Mouse (Mus musculus) forebrain, postnatal 0 days (tissue): ENCODE measurements at regions not wholly inside any gene's neighbourhood (a gene's known extent, or its start where the extent isn't known, plus 50 kb on each side); places are given as distances from the start of the nearest gene placed in this dataset.
"Not testable (repeated sequence)": the region's sequence is repeated elsewhere in the genome, so short reads cannot be mapped to it uniquely, and the experiment has no call there.

Experiments used
- ATAC-seq: fragments of 200-750 bp; cut with Nextera tagmentation; 2 replicates; pipeline ENCODE4 v1.8.0; 2017; ENCODE audit warnings: mild to moderate bottlenecking, moderate library complexity
- DNase-seq: peaks from one replicate; pipeline ENCODE4 v3.0.0-alpha.2; 2015
- H3K27ac ChIP-seq: fragments of 300-500 bp; sonication (generic); 2 replicates; pipeline ENCODE4 v1.5.1; 2014; ENCODE audit warnings: low read depth, mild to moderate bottlenecking, antibody characterized with exemption, low read length, moderate library complexity, mixed read lengths
- H3K27me3 ChIP-seq: fragments of 300-500 bp; sonication (generic); 2 replicates; pipeline ENCODE4 v1.6.1; 2014; ENCODE audit warnings: mild to moderate bottlenecking, low read length, mixed read lengths; ENCODE audit not compliant: insufficient read depth
- H3K36me3 ChIP-seq: fragments of 300-500 bp; sonication (generic); 2 replicates; pipeline ENCODE4 v1.6.1; 2014; ENCODE audit warnings: mild to moderate bottlenecking, moderate library complexity; ENCODE audit not compliant: insufficient read depth
- H3K4me1 ChIP-seq: fragments of 300-500 bp; sonication (generic); 2 replicates; pipeline ENCODE4 v1.6.1; 2014; ENCODE audit warnings: antibody characterized with exemption; ENCODE audit not compliant: insufficient read depth
- H3K4me2 ChIP-seq: fragments of 300-500 bp; sonication (generic); 2 replicates; pipeline ENCODE4 v1.6.1; 2014; ENCODE audit warnings: low read depth, mild to moderate bottlenecking, moderate library complexity
- H3K4me3 ChIP-seq: fragments of 300-500 bp; sonication (generic); 2 replicates; pipeline ENCODE4 v1.5.1; 2014; ENCODE audit warnings: low read depth, low read length, mixed read lengths
- H3K9ac ChIP-seq: fragments of 300-500 bp; sonication (generic); 2 replicates; pipeline ENCODE4 v1.6.1; 2014; ENCODE audit warnings: mild to moderate bottlenecking
- H3K9me3 ChIP-seq: fragments of 300-500 bp; sonication (generic); 2 replicates; pipeline ENCODE4 v1.6.1; 2016; ENCODE audit warnings: low read length
- WGBS: fragments of 180-500 bp; shearing (Covaris S2); extraction: QIAGEN DNeasy Blood & Tissue Kit; methylation state at CpG from one replicate; pipeline ENCODE4 v1.1.7; 2014; 5-methylcytosine and 5-hydroxymethylcytosine counted together

DNA sequence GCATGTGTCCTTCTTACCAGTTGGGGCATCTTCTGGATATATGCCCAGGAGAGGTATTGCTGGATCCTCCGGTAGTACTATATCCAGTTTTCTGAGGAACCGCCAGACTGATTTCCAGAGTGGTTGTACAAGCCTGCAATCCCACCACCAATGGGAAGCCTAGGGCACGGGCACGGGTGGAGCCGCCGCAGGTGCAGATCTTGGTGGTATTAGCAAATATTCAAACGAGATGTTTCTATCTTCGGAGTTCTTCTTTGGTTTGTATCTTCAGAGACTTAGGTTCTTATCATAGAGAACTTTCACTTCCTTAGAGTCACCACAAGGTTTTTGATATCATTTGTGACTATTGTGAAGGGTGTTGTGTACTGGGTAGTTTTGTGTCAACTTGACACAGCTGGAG is 103.1 kb downstream of the Btbd35f12 start:
- not testable (repeated sequence) for H3K9me3 ChIP-seq, H3K4me2 ChIP-seq, H3K27ac ChIP-seq, H3K36me3 ChIP-seq, H3K4me3 ChIP-seq, ATAC-seq, H3K9ac ChIP-seq, H3K27me3 ChIP-seq, H3K4me1 ChIP-seq
- WGBS: 91% methylated on average over 7 of the region's 8 CpGs
- peak; percentile 1 for DNase-seq
